Mouse (Mus musculus): ENCODE data around the gene 4921539E11Rik.
A peak's percentile ranks its signal among the peaks of the same experiment; 100 is the strongest.

Gene 4921539E11Rik

DNA sequence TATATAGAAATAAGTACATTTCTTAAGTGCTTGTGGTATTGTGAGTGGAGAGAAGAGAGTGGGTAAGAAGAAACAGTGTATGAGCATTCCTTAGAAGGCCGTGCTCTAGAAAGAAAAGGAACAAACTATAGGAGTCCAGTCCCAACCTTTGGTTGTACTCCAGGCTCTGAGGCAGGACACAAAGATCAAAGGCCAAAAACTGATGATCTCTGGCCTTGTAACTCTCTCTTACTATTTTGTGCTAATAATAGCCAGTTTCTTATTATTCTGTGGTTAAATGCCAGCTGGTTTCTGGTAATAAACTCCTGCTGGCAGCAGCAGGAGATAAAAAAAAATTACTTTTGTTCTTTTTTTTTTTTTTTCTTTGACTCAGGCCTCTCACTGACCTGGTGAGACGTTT is 58.5 kb downstream of the 4921539E11Rik start:
- DNase-seq (ENCODE audit: low read depth, low spot score): no peak

DNA sequence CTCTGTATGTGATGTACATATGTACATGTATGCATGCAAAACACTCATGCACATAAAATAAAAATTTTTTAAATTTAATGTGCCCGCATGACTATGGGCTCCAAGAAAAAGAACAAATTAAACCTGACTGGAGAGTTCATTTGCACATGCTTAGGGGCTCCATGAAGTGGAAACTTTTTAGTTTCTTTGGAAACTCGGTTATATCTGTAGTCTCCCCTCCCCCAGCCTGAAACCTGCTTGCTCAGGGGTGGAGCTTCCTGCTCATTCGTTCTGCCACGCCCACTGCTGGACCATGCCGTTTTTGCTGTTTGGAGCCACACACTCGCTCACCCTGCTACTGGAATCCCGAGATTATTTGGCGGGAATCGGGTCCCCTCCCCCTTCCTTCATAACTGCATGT is 67.8 kb downstream of the 4921539E11Rik start:
- DNase-seq (ENCODE audit: low read depth, low spot score): no peak

DNA sequence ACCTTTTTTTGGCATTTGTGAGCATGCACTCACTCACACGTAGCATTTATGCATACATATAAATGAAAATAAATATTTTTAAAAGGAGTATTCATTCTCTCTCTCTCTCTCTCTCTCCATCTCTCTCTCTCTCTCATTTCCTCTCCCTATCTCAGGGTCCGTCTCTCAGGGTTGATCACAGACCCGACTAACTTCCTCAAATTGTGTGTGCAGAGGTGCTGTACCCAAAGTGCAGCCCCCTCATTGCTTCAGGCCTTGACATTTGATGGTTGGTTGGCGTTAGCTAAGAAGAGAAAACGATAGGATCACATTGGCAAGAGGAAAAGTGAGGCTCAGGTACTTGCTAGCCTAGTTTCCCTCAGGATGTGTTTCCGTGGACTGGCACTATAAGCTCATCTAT is 68.9 kb downstream of the 4921539E11Rik start:
- DNase-seq (ENCODE audit: low read depth, low spot score): no peak

DNA sequence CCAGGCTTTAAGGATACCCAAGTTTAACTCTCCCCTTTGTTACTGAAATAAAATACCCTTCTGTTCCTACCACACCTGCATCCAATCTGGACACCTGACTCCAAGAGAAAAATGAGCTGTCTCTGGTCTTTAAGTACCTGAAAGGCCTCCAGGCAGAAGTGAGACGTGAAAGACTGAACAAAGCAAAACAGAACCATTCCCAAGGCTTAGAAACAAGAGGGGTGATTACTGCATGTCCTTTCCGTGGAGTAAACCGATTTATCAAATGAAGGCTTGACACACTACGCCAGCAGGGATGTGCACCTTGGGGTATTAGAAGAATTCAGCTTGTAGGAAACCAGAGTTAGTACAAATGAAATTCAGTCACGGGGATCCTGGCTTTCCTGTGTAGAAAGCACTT is 71.7 kb downstream of the 4921539E11Rik start:
- no peak for DNase-seq (ENCODE audit: low read depth, low spot score)

DNA sequence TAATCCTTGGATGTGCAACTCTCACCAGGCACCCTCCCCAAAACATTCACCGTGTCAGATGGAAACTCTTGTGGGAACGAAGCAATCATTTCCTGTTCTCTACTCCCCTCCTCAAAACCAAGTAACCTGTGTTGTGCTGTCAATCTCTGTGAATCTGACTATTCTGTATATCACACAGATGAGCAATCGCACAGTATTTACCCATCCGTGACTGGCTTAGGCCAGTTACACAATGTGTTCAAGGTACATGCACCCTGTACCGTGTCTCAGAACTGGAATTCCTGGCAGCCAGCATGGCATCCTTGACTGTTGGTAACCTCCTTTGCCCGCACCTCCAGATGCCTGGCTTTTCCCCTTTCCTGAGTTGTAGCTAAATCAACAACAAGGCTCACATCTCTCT is 74.6 kb downstream of the 4921539E11Rik start:
- DNase-seq (ENCODE audit: low read depth, low spot score): no peak

DNA sequence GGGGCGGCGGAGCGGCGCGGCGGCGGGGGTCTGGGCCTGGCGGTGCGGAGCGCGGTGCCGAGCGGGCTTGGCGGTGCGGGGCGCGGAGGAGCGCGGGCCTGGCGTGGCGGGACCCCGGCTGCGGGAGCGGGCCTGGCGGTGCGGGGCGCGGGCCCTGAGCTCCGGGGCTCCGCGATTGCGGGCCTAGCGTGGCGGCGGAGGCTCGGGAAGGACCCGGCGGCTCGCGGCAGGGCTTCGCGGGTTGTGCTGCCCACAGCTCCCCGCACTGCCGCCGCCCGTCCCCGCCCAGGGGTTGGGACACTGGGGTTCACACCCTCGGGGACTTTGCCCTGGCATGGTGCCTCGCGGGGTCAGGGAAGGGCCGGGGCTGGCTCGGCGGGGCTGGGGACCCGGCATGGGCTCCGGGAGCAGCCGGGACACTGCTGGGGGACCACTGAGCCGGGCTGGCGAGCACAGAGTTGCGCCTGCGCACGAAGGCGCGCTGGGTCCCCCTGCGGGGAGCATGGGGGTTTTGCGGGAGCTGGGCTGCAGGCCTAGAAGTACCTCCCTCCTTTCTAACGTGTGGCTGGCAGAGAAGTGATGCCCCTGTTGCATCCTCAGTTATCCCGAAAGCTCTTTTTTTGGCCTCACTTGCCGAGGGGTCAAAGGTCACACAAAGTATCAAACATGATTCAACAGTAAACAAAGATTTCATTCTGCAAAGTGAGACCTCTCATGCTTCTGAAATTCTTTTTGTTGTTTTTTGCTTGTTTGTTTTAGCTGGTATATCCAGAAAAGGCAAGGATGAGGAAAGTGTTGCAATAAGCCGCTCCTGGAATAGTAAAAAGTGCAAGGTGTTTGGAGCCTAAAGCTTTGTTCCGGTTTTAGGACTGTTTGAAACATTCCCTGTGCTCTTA is 75.5 kb downstream of the 4921539E11Rik start, which contains the start of gene Slc35d1:
TSS of gene Slc35d1 (minus strand) at position 240 of the 896 bp plus-strand sequence.
- peak; percentile 49 for DNase-seq (ENCODE audit: low read depth, low spot score)

DNA sequence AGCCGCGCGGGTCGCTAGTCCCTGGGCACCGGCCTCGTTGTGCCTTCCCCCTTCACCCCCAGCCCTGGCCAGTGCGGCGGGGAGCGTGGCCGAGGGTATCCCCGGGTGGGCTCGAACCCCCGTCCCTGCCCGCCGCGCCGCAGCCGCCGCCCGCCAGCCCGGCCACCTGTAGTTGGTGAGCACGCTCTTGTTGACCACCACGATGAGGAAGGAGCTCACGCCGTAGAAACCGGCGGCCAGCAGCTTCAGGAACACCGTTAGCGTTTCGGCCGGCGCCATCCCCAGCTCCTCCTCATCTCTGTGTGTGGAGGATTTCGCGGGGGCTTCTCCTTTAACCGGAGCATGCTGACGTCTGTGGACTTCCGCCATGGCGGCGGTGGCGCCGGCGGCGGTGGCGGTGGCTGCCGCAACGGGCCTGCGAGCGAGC is 76.2 kb downstream of the 4921539E11Rik start:
- peak; percentile 36 for DNase-seq (ENCODE audit: low read depth, low spot score)

DNA sequence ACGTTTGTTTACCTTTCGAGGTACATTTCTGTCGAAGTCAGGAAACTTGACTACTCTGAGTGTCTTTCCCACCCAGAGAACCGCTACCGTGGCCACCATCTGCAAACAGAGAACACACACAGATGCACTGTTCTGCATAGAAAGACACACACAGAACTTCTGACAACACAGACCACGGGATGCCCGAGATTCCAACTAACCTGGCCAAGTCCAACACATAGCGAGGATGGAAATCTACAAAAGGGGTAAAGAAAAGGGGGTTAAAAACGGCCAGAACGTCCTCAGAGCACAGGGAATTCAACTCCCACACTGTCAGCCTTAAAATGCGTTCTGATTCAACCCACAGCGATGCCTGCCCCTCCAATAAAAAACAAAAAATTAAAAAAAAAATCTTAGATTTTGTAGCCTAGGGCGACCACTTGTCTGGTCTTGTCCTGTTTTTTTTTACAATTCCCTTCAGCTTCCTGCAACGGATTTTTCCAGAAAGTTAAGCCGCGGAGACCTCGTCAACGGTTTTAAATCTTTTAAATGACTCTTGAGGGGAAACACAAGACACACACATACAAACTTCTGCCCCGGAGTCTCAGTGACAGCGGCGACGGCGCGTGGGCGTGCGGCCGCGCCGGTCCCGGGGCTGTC is 76.7 kb downstream of the 4921539E11Rik start:
- no peak for DNase-seq (ENCODE audit: low read depth, low spot score)

DNA sequence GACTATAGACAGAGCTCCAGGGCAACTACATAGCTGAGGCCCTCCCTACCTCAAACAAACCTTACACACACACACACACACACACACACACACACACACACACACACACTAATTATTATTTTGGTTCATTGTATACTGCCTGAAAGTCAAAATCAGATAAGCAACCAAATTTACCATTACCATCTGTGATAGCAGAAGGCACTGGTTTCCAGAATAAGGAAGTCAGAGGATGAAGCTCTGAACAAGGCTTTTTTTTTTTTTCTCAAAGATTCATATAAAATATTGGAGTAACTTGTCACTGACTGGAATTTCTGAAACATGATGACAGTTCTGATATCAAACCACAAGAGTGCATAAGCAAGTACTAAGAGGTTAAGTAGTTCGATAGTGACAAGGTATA is 82.1 kb downstream of the 4921539E11Rik start:
- no peak for DNase-seq (ENCODE audit: low read depth, low spot score)

DNA sequence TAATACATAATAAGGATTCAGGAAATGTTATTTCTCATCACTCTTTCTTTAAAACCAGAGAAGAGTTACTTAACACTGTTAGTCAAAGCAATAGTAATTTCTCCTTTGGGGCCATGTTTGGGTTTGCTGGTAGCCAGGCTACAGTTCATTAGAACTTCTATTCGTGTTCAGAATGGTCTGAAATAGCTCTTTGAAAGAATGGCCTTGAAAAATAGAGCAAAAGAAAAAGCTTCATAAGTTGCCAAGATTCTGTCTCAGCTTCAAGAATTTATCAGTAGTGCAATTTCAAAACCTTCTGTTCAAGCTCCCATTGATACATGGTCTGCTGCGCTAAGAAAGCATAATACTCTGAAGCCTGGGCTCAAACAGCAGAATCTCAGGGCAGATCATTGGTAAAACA is 87.0 kb downstream of the 4921539E11Rik start:
- DNase-seq (ENCODE audit: low read depth, low spot score): no peak

DNA sequence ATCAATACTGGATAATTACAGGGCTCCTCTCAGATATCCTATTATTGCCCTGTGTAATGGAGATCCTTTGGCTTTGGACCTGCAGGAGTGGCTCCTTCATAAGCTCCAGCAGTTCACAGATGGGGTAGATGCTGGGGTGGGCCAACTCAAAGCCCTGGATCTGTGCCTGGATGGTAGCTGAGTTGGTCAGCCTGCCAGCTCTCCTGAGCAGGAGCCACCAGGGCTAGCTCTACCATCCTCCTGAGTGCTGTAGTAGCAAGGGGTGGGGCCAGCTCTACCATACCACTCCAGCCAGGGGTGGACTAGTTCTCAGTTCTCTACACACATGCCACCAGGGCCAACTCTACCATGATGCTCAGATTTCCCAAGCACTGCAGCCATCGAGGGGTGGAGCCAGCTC is 90.6 kb downstream of the 4921539E11Rik start:
- no peak for DNase-seq (ENCODE audit: low read depth, low spot score)

DNA sequence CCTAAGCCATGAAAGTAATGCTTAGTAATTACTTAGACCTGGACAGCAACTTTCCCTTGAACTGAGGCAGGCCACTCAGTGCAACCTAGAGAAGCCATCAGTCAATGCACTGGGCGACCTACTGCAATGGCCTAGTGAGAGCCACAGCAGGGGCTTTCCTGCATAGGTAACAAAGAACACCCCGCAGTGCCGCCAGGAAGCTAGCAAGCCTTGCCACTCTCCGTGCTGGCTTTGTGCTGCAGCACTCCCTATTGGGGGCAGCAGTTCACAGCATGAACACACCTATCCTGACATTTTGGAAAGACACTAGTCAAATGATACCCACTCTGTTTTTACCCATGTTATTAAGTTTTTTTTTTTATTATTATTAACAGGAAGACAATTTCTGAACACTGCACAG is 91.6 kb downstream of the 4921539E11Rik start:
- no peak for DNase-seq (ENCODE audit: low read depth, low spot score)

DNA sequence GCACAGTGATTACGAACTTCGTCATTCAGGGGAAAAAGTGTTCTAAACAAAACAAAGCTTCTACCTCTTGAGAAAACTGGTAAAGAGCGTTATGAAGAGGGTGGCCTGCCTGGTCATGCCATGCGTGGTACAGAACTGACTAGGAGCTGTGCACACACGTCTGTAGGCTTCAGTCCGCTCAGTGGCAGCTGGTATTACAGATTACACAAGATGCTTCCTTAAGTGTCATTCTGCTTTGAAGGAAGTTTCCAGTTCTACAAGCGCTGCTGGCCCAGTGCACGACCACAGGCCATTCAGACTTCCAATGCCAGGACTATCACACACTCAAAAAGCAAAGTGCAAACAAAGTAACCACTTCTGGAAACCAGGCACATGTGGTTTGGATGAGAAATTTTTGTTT is 93.3 kb downstream of the 4921539E11Rik start:
- no peak for DNase-seq (ENCODE audit: low read depth, low spot score)

DNA sequence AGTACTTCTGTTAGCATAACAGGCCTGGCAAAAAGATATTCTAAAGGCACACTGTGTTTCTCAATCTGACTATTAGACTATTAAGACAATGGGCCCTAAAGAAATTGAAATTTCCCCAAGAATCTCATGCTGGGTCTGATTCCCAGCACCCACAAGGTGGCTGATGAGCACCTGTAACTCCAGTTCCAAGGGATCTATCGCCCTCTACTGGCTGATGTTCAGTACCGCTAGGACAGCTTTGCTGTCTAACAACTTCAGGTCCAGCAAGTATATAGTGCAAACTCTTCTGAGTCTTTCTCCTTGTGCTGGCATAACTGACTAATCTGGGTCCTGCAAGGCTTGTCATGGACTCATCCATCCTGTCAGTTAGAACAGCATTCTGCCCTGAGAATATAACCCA is 98.2 kb downstream of the 4921539E11Rik start:
- no peak for DNase-seq (ENCODE audit: low read depth, low spot score)

DNA sequence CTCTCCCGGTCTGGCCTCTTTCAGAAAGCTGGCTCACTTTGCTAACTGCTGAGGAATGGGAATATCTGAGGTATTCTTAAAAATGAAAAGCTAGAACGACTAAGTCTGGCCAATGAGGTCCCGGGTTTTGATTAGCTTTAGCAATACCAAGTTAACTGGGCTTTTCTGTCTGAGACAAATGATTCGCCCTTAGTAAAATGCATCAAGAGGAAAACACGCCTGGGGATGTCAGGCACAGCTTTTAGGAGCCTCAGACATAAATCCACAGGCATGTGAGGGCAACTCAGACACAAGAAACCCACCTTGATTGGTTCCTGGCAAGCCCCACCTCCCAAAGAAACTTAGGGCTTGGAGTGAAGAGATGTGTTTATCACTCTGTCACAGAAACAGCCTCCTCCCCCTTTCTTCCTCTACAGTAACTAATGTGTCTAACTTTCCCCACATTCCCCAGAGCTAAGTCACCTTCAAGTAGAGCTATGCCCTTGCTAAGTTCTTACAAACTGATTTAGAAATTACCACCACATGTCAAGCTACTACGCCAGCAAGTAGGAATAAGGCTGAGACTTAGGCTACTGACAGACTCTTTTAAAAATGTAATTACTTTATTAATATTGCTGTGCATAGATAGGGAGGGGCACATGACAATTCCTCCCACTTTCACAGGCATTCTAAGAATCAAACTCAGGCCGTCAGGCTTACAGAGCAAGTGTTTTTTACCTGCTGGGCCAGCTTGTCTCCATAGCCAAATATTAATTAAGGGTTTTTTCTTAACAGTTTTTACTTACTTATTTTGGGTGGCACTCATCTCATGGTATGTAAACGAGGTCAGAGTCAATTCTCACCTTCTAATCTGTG is 101.7 kb downstream of the 4921539E11Rik start:
- DNase-seq (ENCODE audit: low read depth, low spot score): no peak
